Mouse (Mus musculus) mesoderm, embryonic 11.5 days (tissue): Measurements from ENCODE around the gene Dnaja4.

ENCODE experiments used
- DNase-seq: peaks from one replicate; pipeline ENCODE4 v3.0.0-alpha.2; 2012; ENCODE audit warnings: low read depth, low spot score

The Dnaja4 gene

DNA sequence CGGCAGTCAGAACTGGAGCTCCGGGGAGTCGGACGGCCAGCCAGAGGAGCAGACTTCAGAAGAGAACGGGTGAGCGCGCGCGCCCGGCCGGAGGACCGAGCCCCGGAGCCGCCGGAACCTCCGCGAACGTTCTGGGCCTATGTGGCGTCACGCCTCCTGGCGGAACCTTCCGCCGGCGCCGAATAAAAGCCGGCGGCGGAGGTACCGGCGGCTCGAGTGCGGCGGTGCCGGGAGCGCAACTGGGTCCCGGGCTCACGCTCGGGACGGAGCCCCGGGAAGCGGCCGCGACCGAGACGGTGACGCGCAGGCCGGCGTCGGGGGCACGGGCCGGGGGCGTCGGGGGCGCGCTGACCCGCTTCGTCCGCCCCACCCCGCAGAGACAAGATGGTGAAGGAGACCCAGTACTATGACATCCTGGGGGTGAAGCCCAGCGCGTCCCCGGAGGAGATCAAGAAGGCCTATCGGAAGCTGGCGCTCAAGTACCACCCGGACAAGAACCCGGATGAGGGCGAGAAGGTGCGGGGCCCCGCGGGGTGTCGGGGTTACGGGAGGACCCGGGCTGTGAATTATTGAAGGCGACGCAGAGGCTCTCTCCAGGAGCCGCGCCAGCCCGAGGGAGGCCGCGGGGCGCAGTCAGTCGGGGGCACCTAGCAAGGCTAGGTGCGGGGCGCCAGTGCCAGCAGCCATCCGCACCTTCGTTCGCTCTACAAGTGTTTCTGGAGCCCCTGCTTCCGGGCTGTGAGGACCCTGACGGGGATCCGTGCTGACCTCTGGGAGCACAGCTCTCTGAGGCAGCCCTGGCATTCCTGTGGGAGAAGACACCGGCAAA is 886 bp downstream of the Dnaja4 start:
- DNase-seq: peak; percentile 70

DNA sequence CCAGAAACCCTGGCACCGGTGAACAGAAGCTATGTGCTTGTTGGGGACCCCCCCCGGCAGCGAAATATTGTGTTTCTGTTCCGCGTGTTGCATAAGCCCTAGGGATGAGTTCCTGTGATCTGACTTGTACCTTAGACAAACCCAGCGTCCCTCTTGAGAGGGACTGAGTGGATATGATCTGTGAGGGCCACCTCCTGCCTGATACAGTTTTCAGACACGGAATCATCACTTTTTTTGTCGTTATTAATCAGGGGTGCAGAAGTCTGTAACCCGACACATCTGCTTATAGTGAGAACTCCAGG is 1.5 kb downstream of the Dnaja4 start:
- DNase-seq: no peak

DNA sequence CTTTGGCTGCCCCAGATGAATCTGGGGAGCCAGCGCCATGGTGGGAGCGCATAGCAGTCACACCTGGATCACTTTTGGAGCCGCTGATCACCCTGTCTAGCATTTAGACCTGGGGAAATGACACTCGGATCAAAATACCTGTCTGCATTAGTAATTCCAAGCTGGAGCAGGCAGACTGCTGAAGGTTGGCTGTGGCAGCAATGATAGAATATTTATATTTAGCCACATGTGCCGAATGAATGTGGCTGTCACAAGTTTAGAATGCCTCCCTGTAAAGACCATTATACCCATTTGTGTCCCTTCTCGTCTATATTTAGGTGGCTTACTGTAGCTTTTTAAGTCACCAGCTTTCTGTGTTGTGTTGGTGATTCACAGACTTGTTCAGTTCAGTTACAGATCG is 2.1 kb downstream of the Dnaja4 start:
- no peak for DNase-seq

DNA sequence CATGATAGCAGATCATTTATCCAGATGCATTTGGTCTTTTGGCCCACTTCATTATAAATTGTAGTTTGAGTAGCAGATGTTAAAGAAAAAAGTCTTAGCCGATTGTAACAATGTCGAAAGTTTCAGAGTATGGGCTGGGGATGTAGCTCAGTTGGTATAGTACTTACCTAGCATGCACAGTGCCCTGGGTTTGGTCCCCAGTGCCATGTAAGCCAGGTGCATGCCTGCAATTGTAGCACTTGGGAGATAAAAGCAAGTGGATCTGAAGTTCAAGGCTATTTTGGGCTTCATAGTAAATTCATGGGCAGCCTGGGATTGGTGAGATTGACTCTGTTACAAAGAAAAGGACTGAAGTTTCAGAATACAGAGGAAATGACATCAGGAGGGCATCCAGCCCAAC is 3.9 kb downstream of the Dnaja4 start:
- no peak for DNase-seq

DNA sequence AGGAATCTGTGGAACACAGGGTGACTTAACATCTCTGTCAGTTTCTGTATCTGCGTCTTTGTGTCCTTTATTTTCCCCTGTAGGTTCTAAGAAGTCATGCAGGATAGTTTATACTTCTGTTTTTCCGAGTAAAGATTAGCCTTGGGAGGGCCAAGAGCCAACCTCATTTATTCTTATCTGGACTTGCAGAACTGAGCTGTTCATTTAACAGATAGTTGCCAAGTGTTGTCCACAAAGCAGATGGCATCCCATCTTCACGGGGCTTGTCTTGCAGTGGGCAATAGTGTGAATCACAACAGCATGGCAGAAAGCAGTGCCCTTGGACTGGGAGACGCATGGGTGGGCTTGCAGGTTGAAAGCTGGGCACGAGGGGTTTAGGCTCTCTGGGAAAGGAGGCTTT is 5.7 kb downstream of the Dnaja4 start:
- DNase-seq: no peak

DNA sequence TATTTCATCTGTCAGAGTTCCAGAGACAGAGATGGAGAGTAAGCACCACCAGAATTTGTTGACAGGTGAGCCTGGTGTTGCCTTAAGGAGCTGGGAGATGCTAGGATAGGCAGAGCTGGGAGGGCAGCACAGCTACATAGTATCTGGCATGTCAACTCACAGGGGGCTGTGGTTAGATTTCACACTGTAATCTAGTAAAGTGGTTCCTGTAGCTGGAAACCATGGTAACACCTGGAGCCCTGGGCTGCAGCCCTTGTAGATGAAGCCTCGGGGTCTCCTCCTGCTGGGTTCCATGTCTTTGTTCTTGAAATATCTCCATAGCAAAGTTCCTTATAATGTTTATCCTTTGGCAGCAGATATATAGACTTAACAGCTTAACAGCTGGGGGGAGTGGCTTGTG is 6.9 kb downstream of the Dnaja4 start:
- no peak for DNase-seq

DNA sequence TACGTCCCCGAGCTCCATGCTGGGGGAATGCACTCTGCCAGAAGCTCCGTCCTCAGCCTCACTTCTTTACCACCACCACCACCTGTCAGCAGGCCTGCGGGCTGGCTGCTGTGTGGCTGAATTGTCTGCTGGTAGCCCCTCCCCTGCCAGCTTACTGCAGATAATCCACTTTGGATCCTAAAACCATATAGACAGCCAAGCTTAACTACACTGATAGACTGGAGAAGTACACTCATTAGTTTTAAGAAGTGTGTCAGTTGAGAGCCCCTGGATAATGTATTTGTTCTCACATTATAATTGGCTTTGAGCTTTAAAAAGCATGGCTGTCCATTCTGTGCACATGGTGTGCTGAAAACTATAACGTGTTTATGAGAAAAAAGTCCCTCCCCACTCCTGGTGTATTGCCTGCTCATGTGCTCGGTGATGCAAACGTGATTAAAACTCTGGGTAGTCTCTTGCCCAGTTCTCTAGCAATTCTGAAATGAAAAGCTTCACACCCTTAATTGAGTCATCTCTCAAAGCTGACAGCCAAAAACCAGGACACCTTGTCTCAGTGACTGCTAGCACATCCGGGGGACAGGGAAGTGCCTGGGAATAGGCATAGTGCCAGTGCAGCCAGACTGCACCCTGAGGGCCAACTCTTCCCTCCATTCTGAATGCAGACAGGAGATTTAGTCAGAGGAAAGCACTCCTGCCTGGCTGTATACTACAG is 8.8 kb downstream of the Dnaja4 start:
- DNase-seq: no peak

DNA sequence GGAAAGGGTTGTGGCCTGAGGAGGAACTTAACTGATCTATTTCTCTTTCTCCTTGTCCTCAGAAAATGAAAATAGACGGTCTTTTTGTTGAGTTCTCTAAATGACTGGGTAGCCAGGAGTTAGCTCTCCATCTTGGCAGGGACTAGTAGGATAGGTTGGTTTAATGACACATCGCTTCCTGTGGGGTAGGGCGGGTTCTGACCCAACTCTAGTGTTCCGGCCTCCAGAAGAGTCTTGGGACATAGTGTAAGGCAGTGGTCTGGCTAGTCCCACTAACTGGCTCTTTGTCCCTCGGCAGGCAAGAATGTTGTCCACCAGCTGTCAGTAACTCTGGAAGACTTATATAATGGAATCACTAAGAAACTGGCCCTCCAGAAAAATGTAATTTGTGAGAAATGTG is 9.4 kb downstream of the Dnaja4 start:
- no peak for DNase-seq

DNA sequence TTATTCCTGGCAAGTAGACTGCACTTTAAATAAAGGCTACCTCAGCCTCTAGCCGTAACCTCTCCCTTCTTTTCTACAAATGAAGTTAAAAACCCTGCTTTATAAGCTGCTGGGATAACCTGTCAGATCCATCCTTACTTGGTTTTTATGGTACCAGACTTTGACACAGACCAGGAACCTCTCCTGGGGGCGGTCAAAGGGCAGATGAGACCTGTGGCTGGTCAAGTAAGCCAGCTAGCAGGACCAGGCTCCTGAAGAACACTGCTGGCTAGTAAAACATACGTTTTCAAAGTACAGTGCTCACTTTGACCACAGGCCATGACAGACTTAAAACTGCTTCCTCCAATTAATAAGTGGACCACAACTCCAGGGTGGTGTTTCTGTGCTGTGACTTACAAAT is 17.1 kb downstream of the Dnaja4 start:
- DNase-seq: no peak

DNA sequence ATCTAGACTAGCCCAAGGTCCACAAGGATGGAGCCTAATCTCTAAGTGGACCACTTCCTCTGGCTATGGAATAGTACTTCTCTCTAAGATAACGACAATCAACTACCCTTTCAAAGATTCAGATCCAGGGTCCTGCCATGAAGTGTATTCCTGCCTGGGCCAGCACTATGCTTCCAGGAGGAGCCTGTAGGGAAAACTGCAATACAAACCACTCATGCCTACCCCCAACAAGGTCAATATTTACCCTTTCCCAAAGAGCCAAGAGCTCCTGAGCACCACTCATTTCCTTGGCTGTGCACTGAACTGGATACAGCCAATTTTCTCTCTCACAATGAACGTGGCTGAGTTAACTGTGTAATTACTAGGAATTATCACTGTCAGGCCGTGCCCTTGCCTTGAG is 18.9 kb downstream of the Dnaja4 start:
- no peak for DNase-seq

DNA sequence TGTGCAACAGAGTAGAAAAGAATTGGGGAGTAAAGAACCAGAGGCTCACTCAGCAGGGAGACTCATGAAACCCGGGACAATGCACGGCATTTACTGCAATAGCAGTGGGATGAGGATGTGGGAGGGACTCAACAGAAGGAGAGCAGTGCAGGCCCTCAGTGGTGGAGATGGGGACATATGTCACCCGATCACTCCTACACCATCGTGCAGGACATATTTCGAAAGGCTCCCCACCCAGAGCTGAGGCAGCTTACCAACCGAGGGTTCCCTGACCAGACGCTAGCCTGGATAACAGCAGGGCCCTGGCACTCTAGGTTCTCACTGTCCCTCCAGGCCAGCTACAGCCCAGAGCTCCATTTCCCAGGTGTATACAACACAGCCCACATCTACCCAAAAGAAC is 23.5 kb downstream of the Dnaja4 start:
- no peak for DNase-seq

DNA sequence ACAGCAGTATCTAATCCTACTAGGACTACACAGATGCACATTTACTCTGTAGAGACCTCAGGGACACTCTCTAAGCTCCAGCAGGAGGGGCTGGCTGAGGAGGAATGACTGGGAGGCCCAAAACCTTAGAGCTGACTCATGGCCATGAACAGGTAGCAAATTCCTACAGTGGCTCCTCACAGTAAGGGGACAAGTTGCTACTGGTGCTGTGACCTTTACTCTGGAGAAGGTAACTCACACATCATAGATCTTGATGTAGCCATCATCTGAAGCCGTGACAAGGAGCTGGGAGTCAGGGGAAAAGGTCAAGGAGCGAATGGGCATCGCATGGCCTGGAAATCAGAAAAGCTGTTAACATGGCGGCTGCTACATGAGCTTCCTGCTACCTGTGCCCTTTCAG is 23.9 kb downstream of the Dnaja4 start:
- no peak for DNase-seq

DNA sequence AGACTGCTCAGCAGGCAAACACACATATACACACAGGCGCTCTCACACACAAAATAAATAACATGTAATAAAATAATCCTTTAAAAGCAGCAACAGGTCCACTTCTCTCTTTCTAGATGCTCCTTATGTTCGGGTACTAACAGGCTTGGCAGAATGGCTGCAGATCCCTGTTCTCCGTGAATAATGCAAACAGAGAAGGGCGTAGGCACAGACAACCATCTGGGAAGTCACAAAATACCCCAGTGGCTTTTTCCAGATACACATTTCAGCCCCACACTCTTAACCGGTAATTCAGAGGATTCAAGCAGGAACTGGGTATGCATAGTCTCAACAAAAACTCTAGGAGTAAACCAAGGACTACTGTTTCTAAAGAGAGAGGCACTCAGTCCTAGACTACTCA is 27.6 kb downstream of the Dnaja4 start:
- DNase-seq: no peak

DNA sequence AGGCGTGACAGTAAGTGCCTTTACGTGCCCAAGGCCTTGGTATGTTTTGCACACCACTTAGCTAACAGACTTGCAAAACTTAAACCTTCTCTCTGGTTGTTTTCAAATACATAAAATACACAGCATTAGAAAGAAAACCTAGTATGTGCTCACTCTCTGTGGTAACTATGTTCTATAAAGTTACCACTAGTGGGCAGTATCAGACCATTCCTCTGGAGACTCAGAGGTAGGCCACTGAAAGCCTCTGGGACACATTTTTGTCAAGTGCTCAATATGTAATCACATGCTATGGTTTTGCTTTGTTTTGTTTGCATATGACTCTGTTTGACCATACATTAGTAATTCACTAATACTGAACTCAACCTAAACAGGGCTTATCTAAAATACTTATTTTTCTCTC is 33.4 kb downstream of the Dnaja4 start:
- DNase-seq: peak; percentile 71

DNA sequence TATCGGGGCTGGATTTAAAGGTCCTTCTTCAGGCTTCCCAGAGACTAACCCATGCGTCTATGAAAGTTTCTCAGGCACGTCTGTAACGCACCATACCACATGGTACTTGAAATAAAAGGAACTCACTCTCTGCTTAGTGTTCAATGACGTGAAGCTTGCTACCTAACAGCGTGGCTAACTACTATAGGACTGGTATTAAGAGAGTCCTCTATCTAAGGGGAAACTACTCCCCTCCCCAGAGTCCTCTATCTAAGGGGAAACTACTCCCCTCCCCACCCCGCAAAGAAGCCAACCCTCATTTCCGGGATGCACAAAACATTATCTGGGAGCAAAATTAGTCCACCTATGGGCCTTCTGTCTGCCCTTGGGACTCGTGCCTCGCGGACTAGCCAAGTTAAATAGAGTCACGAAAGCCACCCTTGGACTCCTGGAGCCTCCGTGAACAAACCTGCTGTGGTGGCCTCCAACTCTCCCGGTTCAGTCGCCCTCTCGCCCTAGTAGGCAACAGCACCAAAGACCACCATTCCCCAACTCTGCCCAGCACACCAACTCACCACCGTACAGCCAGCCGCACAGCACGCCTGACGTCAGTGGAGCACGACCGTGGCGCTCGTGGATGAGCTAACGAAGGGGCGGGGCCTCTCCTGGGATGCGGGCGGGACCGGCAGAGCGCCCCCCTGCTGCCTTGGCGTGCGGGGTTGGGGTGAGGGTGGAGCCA is 35.4 kb downstream of the Dnaja4 start, which contains the start of gene Wdr61:
Wdr61 (minus strand) TSS at position 599 of the 718 bp plus-strand sequence.
- peak; percentile 97 for DNase-seq

DNA sequence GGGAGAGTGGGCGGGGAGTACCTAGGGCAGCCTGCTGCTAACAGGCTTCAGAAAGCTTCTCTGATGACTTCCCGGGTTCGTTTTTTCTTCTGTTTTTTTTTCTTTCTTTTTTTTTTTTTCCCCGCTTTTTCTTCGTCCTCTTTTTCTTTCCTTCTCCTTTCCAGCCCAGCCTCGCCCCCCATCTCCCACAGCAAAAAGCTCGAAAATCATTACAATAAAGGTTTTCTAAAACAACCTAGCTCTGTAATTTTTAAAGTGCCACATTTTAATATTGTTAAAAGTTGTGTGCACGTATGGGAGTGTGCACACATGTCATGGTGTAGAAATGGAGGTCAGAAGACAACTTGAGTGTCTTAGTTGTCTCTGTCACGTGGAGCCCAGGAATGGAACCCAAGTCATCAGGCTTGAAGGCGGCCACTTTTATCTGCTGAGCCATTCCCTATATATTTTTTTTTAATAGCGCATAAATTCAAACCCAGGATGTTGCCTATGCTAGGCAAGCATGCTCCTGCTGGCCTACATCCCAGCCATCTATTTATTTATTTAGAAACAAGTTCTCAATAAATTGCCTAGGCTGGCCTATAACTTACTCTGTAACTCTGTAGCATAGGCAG is 36.1 kb downstream of the Dnaja4 start:
- DNase-seq: no peak

DNA sequence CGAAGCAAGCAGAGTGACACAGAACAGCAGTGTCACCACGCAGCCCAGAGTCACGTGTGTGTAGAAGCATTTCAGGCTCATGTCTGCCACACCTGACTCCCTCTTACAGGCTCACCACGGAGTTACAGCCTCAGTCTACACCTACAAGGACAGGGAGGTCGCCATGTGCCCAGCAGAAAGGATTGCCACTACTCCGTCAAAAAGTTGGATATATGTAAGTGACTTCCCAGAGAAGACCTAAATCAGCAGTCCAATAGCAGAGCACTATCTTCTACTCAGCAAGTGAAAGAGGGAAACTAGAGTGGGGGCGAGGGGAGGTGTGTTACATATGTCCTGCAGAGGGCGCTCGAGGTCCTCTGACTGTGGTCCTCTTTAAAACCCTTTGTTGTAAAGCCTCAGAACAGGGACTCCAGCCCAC is 37.6 kb downstream of the Dnaja4 start:
- DNase-seq: peak; percentile 92

DNA sequence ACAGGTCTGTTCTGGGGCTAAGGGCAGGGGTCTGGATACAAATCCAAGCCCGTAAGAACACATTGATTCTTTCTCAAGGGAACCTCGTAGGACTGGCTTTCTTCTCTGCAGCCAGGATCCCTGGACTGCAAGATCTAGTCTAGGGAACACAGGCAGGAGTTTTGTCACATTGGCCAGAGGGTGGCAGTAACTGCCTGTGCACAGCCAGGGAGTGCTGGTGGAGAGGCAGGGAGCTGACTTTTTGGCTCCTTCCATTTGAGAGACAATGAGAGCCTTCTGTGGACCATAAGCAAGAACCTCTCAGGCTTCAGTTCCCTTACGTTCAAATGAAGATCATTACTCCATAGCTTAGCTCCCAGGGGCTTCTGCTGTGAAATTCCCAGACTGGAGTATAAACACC is 39.7 kb downstream of the Dnaja4 start:
- peak; percentile 72 for DNase-seq

DNA sequence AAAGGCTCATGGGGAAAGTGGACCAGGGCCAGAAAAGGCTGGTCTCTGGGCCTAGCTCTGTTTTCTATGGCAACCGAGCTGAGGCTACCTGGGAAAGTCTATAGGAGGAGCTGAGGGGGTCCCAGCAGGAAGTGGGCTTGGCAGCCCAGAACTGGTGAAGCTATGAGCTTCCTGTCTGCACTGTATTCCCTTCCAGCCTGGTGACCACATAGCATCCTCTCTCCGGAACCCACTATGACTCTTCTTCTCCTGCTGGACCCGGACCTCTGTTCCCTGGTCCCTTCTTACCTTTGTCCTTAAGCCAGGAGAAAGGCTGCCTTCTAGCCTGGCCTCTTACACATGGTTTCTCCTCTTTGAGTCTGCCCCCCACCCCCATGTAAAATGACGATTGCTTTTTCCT is 45.2 kb downstream of the Dnaja4 start:
- no peak for DNase-seq

DNA sequence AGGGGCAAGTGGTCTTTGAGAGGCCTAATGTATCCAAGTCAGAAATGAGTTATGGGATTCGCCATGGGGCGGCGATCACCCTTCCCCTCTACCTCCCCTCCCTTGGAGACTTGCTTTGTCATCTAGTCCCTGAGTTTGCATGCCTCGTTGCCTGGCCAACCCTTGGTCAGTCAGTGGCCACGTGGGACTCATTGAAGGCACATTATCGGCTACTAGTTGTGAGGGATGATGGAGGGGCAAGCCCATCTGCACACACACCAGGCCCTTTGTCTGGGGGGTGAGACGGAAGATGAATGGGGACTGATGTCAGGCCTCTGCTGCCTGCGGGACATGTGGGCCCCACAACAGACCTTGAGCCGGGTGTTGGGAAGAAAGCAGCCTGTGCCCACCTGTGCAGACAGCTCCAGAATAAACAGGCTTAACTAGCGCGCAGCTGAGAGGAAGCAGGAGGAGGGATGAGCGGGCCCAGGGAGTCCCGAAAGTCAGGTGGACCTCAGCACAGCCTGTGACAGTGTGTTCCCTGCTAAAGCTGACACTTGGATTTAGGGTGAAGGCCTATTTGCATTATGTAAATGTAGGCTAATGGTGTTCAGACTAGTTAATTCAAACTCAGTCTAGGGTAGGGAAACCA is 47.2 kb downstream of the Dnaja4 start:
- peak; percentile 87 for DNase-seq

DNA sequence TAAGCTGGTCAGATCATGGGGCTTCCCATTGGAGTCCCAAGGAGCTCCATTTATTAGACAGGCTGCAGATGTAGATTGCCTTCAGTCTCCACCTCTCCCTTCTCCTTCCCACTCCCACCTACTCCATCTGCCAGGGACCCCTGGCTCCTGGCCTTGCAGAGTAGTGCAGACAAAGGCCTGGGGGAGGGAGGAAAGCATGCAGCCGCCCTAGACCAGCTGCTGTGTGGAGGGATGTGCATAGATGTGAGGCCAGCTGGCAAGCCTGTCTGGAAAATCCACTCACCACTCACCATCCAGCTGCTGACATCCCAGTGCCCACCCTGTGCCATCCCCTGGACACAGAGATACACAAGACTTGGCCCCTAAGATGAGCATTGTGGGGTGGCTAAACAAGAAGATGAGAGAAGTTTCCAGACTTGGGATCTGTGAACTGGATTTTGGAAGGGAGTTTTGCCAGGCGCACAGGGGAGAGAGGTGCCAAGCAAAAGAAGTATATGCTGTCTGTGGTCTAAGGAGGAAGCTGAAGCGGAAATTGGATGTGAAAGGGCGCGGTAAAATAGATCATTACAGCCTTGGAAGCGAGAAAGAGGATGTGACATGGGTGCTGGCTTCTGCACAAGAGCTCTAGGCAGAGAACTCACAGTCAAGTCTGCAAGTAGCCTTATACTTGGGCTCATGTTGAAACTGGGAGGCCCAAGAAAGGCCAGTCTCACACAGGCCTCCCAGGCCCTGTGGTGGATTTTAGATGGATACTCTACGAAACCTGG is 51.7 kb downstream of the Dnaja4 start:
- no peak for DNase-seq
